Comparison of ENCODE assay signal across 10 mouse cellular contexts in the genomic region with DNA sequence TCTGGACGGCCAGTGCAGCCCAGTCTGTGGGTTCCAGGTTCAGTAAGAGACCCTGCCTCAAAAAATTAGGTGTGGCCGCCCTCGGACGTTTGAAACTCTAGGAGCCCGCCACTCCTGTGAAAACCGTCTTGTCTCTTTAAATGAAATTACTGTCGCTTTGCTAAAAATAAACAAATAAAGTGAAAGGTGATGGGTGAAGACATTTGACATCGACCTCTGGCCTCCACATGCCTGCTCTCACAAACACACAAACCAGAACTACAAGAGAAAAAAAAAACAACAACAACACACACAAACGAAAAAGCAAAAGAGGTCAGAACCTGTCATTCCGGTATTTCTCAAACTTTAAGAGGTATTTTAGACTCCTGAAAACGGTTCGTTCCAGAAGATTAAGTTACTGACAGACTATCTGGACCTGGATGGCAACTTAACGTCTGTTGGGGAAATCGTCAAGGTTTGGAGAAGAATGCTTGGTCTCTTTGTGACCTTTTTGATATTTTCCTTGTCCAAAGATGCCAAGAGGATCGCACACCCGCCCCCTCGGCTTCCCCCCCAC. TPM values are rescaled to one million over a fixed set of nuclear protein-coding genes. Genes with fewer than 3 reads are reported as not detected.
DNase-seq lines count a peak whose midpoint lies in the region; ATAC-seq lines count a peak whose summit lies in the region.
"Had no signal": no experiment of that assay in that cellular context is flagged by ENCODE, and none has a peak within 500 bp of the region (broad histone marks: within the 10 kb centered on the region; RNA-seq: fewer than 3 reads in every experiment).

No protein-coding gene starts in this region.

- H3K4me1 ChIP-seq in forebrain, embryonic 10.5 days: peaks cover 41% of the 10 kb centered on the region
- peaks cover 14% of the 10 kb centered on the region for H3K4me1 ChIP-seq in forebrain, embryonic 16.5 days (replicated peaks; ENCODE audit: control insufficient read depth, insufficient read depth, low read length)
- H3K4me1 ChIP-seq in forebrain, embryonic 15.5 days: peaks cover 25% of the 10 kb centered on the region

- H3K9me3 ChIP-seq in forebrain, embryonic 10.5 days: no peaks in the 10 kb centered on the region
- H3K9me3 ChIP-seq in forebrain, embryonic 16.5 days (ENCODE audit: control insufficient read depth, low read length): no peaks in the 10 kb centered on the region
- no peaks in the 10 kb centered on the region for H3K9me3 ChIP-seq in forebrain, embryonic 15.5 days

- ATAC-seq in forebrain, embryonic 16.5 days: no peak
- no peak for ATAC-seq in forebrain, embryonic 15.5 days (replicated peaks)

- H3K27me3 ChIP-seq in forebrain, embryonic 10.5 days (ENCODE audit: poor library complexity, severe bottlenecking): no peaks in the 10 kb centered on the region
- no peaks in the 10 kb centered on the region for H3K27me3 ChIP-seq in forebrain, embryonic 16.5 days (replicated peaks; ENCODE audit: control insufficient read depth, insufficient read depth, low read length)
- H3K27me3 ChIP-seq in forebrain, embryonic 15.5 days: no peaks in the 10 kb centered on the region

- peaks cover 31% of the 10 kb centered on the region for H3K36me3 ChIP-seq in forebrain, embryonic 10.5 days (replicated peaks)
- H3K36me3 ChIP-seq in forebrain, embryonic 16.5 days (ENCODE audit: control insufficient read depth, insufficient read depth): no peaks in the 10 kb centered on the region
- peaks cover 5% of the 10 kb centered on the region; the same call in 1 of the 2 replicates for H3K36me3 ChIP-seq in forebrain, embryonic 15.5 days

- 56% methylated on average over 17 of the region's 17 CpGs for WGBS in forebrain, embryonic 10.5 days
- WGBS in forebrain, embryonic 16.5 days: 67% methylated on average over 17 of the region's 17 CpGs
- WGBS in forebrain, embryonic 15.5 days: 60% methylated on average over 17 of the region's 17 CpGs

- no peak overlapping the region; the same call in 1 of the 2 replicates for H3K4me2 ChIP-seq in forebrain, embryonic 16.5 days (ENCODE audit: low read length)
- no peak overlapping the region for H3K4me2 ChIP-seq in forebrain, embryonic 15.5 days (replicated peaks)

- no peak overlapping the region for H3K9ac ChIP-seq in forebrain, embryonic 16.5 days (replicated peaks; ENCODE audit: low read depth, low read length)
- H3K9ac ChIP-seq in forebrain, embryonic 15.5 days (replicated peaks): no peak overlapping the region

- H3K27ac ChIP-seq in forebrain, embryonic 10.5 days: peak overlapping the region; percentile 31
- H3K27ac ChIP-seq in forebrain, embryonic 16.5 days (ENCODE audit: low read length): no peak overlapping the region
- peak overlapping the region; percentile 47; the same call in 1 of the 2 replicates for H3K27ac ChIP-seq in forebrain, embryonic 15.5 days (replicated peaks)

- DNase-seq in forebrain, embryonic 10.5 days (ENCODE audit: extremely low spot score, low spot score): no peak
- DNase-seq in kidney, postnatal 36 days: peak; percentile 47 to 52
- no peak for DNase-seq in kidney, postnatal 10 days
- DNase-seq in lung, postnatal 36 days: peak; percentile 54
- DNase-seq in urinary bladder, postnatal 36 days (ENCODE audit: low spot score in 2 of 2): no peak
- DNase-seq in gastrocnemius, postnatal 4 days (ENCODE audit: low spot score in 2 of 2): no peak
- DNase-seq: right cerebral cortex, postnatal 4 days had no signal

- no peak overlapping the region for H3K4me3 ChIP-seq in forebrain, embryonic 10.5 days
- no peak overlapping the region for H3K4me3 ChIP-seq in forebrain, embryonic 16.5 days (replicated peaks; ENCODE audit: low read length)
- no peak overlapping the region for H3K4me3 ChIP-seq in forebrain, embryonic 15.5 days

RNA-seq across cellular contexts. Expression of gene Ifnar2, which starts 5.9 kb away (rescaled TPM):
- 28.6 and 29.0 TPM in 2 replicates for polyA plus RNA-seq in forebrain, embryonic 10.5 days (2016; fragmentation: Nextera tagmentation; extraction: Ambion mirVana)
- 44.2 and 50.3 TPM in 2 replicates for polyA plus RNA-seq in forebrain, embryonic 16.5 days (2015; fragmentation: Nextera tagmentation; extraction: Ambion mirVana)
- polyA plus RNA-seq in forebrain, embryonic 15.5 days (2015; fragmentation: Nextera tagmentation; extraction: Ambion mirVana): 41.6 and 42.3 TPM in 2 replicates
- total RNA-seq in gastrocnemius, postnatal 4 days (2021): 10 to 100 TPM; 26.1 to 31.4 TPM

RNA-seq across cellular contexts. Expression of gene Gm21970, which starts 13.0 kb away (rescaled TPM):
- polyA plus RNA-seq in forebrain, embryonic 10.5 days (2016; fragmentation: Nextera tagmentation; extraction: Ambion mirVana): not detected in 2 replicates
- polyA plus RNA-seq in forebrain, embryonic 16.5 days (2015; fragmentation: Nextera tagmentation; extraction: Ambion mirVana): not detected in 2 replicates
- polyA plus RNA-seq in forebrain, embryonic 15.5 days (2015; fragmentation: Nextera tagmentation; extraction: Ambion mirVana): not detected in 2 replicates
- total RNA-seq in gastrocnemius, postnatal 4 days (2021): not detected
- total RNA-seq: megakaryocyte-erythroid progenitor cell, adult 5-6 weeks had no signal

RNA-seq across cellular contexts. Expression of gene Il10rb, which starts 27.5 kb away (rescaled TPM):
- 4.7 and 5.8 TPM in 2 replicates for polyA plus RNA-seq in forebrain, embryonic 10.5 days (2016; fragmentation: Nextera tagmentation; extraction: Ambion mirVana)
- 8.9 and 10.7 TPM in 2 replicates for polyA plus RNA-seq in forebrain, embryonic 16.5 days (2015; fragmentation: Nextera tagmentation; extraction: Ambion mirVana)
- 7.7 and 9.6 TPM in 2 replicates for polyA plus RNA-seq in forebrain, embryonic 15.5 days (2015; fragmentation: Nextera tagmentation; extraction: Ambion mirVana)
- total RNA-seq in gastrocnemius, postnatal 4 days (2021): 10 to 100 TPM; 26.3 to 27.4 TPM

Comparison
In these comparisons a context has a peak if more than half of its experiments do, and no peak if none do; other contexts are left out.
1. DNase-seq: peak in kidney, postnatal 36 days (2 of 2) and lung, postnatal 36 days (single experiment); none in forebrain, embryonic 10.5 days (single experiment), kidney, postnatal 10 days (single experiment), urinary bladder, postnatal 36 days (0 of 2) and gastrocnemius, postnatal 4 days (0 of 2).